Mouse (Mus musculus): ENCODE data around the gene Abhd14a. TPM values are rescaled to one million over a fixed set of nuclear protein-coding genes. Genes with fewer than 3 reads are reported as not detected.
A peak's percentile ranks its signal among the peaks of the same experiment; 100 is the strongest.

Gene Abhd14a
- polyA plus RNA-seq, 2 experiments from 2014 or later = 12.7 to 13.0 TPM

DNA sequence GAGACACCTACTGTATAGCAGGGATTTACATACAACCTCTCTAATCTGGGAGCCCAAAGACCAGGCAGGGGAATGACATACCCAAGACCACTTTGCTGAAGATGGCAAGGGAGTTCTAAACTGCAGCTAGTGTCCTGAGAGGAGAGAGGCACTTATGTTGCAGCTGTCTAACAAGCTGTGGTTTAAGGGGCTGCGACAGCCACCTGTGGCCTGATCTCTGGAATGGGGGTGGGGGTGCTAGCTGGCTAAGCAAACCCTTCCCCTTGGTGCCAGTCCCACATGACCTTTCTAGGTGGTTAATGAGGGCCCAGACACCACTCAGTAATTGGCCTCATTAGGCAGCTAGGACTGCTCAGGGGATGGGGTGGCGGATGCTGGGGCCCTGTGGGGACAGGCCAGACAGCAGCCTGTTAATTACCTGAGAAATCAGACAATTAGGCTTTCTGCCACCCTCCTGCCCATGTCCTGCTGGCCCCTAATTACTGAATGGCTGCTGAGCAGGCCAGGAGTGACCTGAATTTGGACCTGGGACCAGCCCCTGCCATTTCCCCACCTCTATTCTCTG is 37.3 kb downstream of the Abhd14a start:
- ATAC-seq = no peak

DNA sequence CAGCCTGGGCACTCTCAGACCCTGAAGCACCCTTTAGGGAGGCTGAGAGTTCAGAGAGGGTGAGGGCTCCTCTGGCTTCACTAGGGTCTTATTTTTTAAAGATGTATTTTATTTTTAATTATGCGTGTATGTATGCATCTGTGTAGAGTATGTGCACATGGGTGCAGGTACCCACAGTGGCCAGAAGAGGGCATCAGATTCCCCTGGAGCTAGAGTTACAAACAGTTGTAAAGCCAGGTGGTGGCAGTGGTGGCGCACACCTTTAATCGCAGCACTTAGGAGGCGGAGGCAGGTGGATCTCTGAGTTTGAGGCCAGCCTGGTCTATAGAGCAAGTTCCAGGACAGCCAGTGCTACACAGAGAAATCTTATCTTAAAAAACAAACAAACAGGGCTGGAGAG is 38.4 kb downstream of the Abhd14a start:
- no peak for ATAC-seq

DNA sequence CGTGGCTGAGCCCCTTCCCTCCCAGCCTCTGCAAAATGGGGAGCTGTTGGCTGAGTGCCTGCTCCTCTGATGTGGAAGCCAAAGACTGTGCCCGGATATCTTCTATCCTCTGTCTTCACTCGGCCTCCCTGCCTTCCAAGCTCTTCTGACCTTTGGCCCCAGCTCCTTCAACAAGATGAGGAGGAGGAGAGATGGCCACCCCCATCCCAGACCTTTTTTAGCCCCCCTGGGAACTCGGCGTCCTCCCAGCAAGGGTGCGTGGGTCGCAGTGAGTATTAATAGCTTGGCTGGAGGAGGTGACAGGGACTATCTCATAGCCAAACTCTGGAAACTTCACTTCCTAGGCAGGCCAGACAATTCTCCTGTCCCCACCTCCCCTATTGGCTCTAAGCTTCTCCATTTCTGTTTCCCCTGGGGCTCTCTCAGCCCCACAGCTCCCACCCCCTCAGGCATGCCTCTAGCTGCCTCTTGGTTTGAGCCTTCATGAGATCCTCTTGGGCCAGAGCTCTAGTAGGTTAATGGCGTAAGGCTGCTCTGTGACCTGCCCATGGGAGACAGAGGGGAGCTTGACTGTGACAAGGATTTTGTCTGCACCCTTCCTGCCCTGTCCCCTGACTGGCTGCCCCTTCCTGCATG is 40.9 kb downstream of the Abhd14a start:
- no peak for ATAC-seq

DNA sequence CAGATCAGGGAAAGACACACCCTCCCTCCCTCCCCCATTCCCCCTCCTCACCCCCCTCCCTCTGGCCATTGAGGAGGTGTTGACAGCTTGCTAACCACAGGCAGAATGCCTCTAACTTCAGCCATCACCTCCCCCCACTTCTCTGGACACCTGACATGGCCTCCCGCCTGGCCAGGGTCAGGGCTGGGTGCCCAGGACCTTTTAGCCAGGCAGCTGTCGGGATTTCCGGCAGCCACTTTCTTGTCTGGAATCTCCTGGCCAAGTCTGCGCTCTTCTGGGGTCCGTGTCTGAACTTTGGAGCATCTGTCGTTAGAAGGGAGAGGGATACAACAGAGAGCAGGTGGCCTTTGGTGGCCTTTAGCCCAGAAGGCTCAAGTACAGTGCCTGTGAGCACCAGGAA is 42.2 kb downstream of the Abhd14a start:
- no peak for ATAC-seq

DNA sequence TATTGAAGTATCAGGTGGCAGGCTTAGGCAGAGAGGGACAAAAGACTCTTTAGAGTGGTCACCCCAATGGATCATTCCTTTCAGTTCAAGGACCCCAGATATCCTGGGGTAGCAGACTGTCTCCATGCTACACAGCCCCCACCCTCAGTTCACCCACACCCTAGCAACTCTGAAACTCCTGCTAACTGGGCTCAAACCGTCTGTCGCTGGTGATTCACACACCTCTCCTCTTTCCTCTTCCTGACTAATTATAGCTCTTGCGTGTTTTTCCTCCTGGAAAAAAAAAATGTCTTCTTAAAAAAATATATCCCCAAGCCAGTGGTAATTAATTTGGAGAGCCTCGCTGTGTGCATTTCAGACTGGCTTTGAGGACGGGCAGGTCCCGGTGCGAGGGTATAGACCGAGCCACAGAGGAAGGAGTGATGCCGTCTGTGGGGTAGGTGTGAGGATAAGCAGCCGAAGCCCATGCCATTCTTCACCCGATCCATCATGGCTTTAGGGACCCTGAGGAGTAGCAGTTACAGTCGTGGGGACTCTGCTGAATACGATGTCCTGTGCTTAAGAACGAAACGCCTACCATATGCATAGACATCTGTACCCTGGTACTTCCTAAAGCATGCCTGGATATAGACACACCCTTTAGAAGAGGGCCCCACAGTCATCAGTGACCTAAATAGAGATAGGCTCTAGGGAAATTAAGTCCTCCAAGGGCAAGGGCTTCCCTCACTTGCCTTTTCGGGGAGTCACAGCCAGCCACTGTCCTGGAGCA is 44.7 kb downstream of the Abhd14a start:
- no peak for ATAC-seq

DNA sequence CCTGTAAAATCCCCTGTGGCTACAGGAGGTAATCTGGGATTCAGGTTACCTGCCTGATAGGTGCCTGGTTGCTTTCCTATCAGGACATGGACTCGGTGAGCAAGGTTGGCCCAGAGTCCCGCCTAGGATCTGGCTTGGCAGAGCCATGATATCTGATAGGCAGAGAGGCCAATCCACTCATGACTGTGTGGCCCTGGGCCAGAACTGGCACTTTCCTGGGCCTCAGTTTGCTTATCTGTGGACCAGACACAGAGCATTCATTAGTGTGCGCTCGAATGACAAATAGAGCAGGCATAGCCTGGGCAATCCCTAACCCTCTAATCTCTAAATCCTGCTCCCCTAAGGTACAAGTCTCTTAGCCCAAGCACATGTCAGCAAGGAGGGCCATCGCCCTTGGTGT is 45.3 kb downstream of the Abhd14a start:
- no peak for ATAC-seq

DNA sequence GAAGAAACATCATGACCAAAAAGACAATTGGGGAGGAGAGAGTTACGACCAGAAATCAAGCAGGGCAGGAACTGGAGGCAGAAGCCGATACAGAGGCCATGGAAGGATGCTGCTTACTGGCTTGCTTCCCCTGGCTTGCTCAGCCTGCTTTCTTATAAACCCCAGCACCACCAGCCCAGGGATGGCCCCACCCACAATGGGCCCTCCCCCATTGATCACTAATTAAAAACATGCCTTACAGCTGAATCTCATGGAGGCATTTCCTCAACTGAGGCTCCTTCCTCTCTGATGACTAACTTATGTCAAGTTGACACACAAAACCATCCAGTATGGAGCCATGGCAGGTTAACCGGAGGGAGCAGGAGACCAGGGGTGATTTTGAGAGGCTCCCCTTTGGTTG is 47.7 kb downstream of the Abhd14a start:
- ATAC-seq = no peak

DNA sequence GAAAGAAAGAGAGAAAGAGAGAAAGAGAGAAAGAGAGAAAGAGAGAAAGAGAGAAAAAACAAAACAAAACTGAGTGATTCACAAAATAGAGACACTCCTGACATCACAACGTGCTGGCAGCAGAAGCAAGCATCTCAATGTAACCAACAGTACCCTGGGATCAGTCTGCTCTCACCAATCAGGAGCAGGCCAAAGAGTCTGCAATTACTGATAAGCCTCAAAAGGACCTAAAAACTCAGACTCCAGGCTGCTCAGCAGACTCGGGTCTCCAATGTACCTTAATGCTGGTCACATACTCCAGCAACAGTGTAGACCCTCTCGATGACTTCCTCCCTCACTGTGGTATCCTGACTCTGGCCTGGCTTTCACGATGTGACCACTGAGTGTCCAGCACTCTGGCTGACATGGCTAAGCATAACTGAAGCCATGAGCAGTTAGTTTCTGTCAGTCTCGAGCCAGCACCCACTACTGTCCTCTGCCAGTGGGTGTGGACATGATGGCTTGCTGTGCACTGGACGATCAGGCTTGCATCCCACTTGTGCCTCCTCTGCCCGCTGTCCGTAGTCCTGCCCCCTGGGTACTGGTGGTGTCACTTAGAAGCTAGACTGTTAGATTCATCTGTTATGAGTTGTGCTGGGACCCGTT is 48.7 kb downstream of the Abhd14a start:
- no peak for ATAC-seq

DNA sequence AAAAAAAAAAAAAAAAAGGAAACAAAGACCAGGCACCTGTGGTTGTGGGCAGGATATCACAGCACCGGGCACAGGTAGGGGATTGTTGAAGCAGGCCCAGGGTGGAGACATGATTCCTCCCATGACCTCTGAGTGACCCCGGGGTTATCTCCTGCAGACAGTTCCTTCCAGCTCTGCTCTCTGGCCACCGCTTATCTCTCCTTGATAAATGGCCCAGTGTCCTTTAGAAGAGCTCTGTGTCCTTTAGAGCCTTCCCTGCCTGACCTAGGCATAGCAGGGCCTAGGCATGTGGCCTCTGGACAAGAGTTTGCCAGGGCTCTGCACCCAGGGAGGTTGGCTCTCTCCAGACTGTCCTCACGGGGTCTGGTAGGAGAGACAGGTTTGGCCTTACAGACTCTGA is 49.7 kb downstream of the Abhd14a start:
- ATAC-seq = no peak

DNA sequence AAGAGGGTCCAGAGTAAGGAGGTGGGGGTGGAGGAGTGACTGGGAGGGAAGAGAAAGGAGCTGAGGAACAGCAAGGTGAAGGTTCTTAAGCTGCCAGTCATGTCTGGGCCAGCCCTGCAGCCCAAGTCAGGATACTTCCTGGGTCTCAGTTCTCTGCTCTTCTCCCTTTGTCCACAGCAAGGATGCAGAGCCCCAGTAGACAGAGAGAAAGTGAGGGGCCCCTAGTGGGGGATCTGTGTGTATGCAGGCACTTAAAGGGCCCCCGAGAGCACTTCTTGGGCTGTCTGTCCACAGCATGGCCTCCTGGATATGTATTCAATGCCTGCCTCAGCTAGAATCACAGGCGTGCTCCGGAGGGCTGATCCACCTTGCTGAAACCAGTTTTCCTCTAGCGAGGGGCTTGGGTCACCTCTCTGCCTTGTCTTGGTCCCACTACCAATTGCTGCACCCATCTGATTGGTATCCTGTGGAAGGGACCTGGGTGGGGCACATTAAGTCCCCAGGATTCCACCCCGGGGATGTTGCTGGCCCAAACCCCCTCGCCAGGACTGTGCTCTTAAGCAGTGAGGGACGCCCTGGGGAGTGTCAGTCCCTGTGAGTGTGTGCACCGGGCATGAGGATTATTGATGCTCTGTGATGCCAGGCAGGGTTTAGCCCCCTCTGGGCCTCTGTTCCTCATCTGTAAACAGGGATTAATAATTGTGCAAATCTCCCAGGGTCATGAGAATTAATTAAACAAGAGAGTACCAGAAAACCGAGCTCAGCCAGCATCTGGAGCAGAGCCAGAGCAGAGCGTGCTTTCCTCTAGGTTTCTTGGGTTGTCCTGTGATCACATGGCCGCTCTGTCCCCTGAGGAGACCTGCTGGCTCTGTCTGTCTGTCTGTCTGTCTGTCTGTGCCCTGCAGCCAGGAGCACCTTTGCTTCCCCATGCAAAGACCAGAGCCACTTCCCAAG is 52.6 kb downstream of the Abhd14a start:
- ATAC-seq = peak; percentile 90

DNA sequence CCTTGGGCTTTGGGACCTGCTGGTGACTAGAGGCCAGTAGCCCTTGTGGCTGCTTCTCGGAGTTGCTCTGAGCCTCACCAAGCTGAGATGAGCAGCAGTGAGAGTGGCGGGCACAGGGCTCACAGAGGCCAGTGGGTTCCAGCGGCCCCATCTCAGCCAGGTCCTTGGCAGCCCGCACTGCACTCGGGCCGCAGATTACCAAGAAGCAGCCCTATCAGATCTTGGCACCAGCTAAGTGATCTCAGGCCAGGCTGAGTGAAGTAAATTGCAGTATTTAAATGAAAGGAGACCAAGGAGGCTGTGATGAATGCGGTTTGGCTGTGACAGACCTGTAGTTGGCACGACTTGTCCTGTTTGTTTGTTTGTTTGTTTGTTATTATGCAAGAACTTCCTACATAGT is 53.9 kb downstream of the Abhd14a start:
- ATAC-seq = no peak

DNA sequence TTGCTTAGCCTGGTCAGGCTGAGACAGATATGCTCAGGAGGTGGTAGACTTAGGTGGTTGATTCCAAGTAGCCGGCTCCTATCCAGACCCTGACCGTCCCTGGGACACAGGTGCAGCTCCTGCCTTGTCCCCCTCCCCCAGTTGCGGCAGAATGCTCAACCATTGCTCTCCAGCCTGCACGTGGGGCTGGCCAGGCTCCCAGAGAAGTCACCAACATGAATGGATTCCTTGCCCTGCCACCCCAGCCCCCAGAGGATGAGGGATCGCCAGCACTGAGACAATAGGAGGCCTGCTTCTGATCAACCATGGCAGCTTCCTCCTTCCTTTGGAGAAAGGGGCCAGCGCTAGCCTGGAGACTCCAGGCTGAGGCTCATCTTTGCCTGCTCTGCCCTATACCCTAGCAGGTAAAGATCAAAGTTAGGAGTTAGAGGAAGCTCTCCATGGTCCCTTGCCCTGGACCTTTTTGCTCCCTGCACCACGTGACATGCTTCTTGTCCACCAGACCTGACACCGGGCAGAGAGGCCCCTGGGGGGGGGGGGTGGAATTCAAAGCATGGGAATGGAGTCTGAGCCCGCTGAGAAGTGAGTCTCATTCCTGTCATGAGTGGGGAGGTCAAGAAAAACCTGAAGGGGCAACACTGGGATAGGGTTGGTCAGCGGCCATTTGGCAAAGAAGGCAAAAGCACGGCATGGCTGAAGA is 54.5 kb downstream of the Abhd14a start:
- no peak for ATAC-seq

Other genes with a start within 250 kb of the Abhd14a start
- gene Ppm1m, start 247.9 kb downstream of the Abhd14a start, polyA plus RNA-seq (2017; shearing (Covaris generic)) = 10 to 100 TPM; 13.6 to 14.2 TPM
- gene Twf2, start 244.6 kb downstream of the Abhd14a start, polyA plus RNA-seq (2017; shearing (Covaris generic)) = 100 to 1,000 TPM; 144 to 147 TPM
- under 1 TPM in 1 of 2 experiments, not detected in 1; 0.13 TPM for gene Tlr9, start 225.1 kb downstream of the Abhd14a start, polyA plus RNA-seq (2017; shearing (Covaris generic))
- 10 to 100 TPM; 37.8 to 65.0 TPM for gene Alas1, start 199.0 kb downstream of the Abhd14a start, polyA plus RNA-seq (2017; shearing (Covaris generic))
- gene Poc1a, start 166.6 kb downstream of the Abhd14a start, polyA plus RNA-seq (2017; shearing (Covaris generic)) = 10 to 100 TPM in 1 of 2 experiments, 1 to 10 TPM in 1; 7.9 to 13.5 TPM
- 10 to 100 TPM; 16.7 to 20.0 TPM for gene Dusp7, start 79.0 kb downstream of the Abhd14a start, polyA plus RNA-seq (2017; shearing (Covaris generic))
- gene Rpl29, start 18.2 kb downstream of the Abhd14a start, polyA plus RNA-seq (2017; shearing (Covaris generic)) = 1,000 to 10,000 TPM; 1,290 to 1,880 TPM
- gene Acy1, start 9.4 kb downstream of the Abhd14a start, polyA plus RNA-seq (2017; shearing (Covaris generic)) = 1 to 10 TPM; 9.3 to 10.0 TPM
- 10 to 100 TPM in 1 of 2 experiments, 1 to 10 TPM in 1; 8.1 to 10.1 TPM for gene Abhd14b, start 219 bp downstream of the Abhd14a start, polyA plus RNA-seq (2017; shearing (Covaris generic))
- 1 to 10 TPM; 4.5 to 4.8 TPM for gene Pcbp4, start 5.6 kb upstream of the Abhd14a start, polyA plus RNA-seq (2017; shearing (Covaris generic))
- gene Gpr62, start 18.3 kb upstream of the Abhd14a start, polyA plus RNA-seq (2017; shearing (Covaris generic)) = not detected
- gene Rrp9, start 28.3 kb upstream of the Abhd14a start, polyA plus RNA-seq (2017; shearing (Covaris generic)) = 10 to 100 TPM; 23.1 to 33.9 TPM
- 10 to 100 TPM; 36.0 to 48.1 TPM for gene Parp3, start 29.3 kb upstream of the Abhd14a start, polyA plus RNA-seq (2017; shearing (Covaris generic))
- not detected for gene Iqcf1, start 52.3 kb upstream of the Abhd14a start, polyA plus RNA-seq (2017; shearing (Covaris generic))
- not detected for gene Iqcf5, start 66.9 kb upstream of the Abhd14a start, polyA plus RNA-seq (2017; shearing (Covaris generic))
- gene Iqcf3, start 114.0 kb upstream of the Abhd14a start, polyA plus RNA-seq (2017; shearing (Covaris generic)) = not detected
- gene Iqcf4, start 123.3 kb upstream of the Abhd14a start, polyA plus RNA-seq (2017; shearing (Covaris generic)) = not detected
- gene Iqcf6, start 178.9 kb upstream of the Abhd14a start, polyA plus RNA-seq (2017; shearing (Covaris generic)) = not detected
- gene Grm2, start 208.4 kb upstream of the Abhd14a start, polyA plus RNA-seq (2017; shearing (Covaris generic)) = under 1 TPM in 1 of 2 experiments, not detected in 1; 0.16 TPM
- 10 to 100 TPM; 32.2 to 35.0 TPM for gene Tex264, start 238.2 kb upstream of the Abhd14a start, polyA plus RNA-seq (2017; shearing (Covaris generic))